Mouse (Mus musculus) CH12.LX (cell line): ENCODE data around the gene Mitf. TPM values are rescaled to one million over a fixed set of nuclear protein-coding genes. Genes with fewer than 3 reads are reported as not detected.

Experiments used
- DNase-seq: peaks from one replicate; pipeline ENCODE4 v3.0.0-alpha.2; 2013; ENCODE audit errors: extremely low read depth
- H3K27ac ChIP-seq: 2 replicates; pipeline ENCODE4 v1.5.1; 2012; ENCODE audit warnings: low read depth, mild to moderate bottlenecking, control low read depth, moderate library complexity; ENCODE audit not compliant: insufficient read depth
- H3K27me3 ChIP-seq: replicated peaks from 2 replicates; pipeline ENCODE3; 2012; ENCODE audit warnings: inconsistent platforms
- H3K36me3 ChIP-seq, 2 experiments: replicated peaks in 1 of 2; 2 replicates each; pipeline versions ENCODE3 to v1.6.1; 2012; ENCODE audit warnings: inconsistent platforms in 1 of 2, low read length in 1 of 2, mild to moderate bottlenecking in 1 of 2, mixed read lengths in 1 of 2, moderate library complexity in 1 of 2; ENCODE audit not compliant: control insufficient read depth in 1 of 2, insufficient read depth in 1 of 2
- H3K4me1 ChIP-seq, 2 experiments: 2 replicates each; pipeline ENCODE4 v1.6.1; 2012; ENCODE audit warnings: inconsistent platforms in 1 of 2, moderate library complexity in 1 of 2; ENCODE audit not compliant: insufficient read depth in 2 of 2, control insufficient read depth in 1 of 2
- H3K4me2 ChIP-seq: 2 replicates; pipeline ENCODE4 v1.6.1; 2012; ENCODE audit warnings: low read depth, mild to moderate bottlenecking, control low read depth; ENCODE audit not compliant: poor library complexity, insufficient read depth, severe bottlenecking
- H3K4me3 ChIP-seq, 3 experiments: fragments of 150-350 bp in 1 of 3; sonication (generic) in 1 of 3; replicated peaks in 1 of 3; 2 replicates each; pipeline versions ENCODE3 to v1.5.1; 2011 to 2012; ENCODE audit warnings: low read depth in 2 of 3, low read length in 2 of 3, mild to moderate bottlenecking in 2 of 3, moderate library complexity in 2 of 3, control low read depth in 1 of 3, improper control_type of control experiment in 1 of 3, inconsistent platforms in 1 of 3, mixed read lengths in 1 of 3; ENCODE audit not compliant: poor library complexity in 1 of 3
- H3K79me2 ChIP-seq: replicated peaks from 2 replicates; pipeline ENCODE4 v1.6.1; 2012; ENCODE audit warnings: mild to moderate bottlenecking, moderate library complexity; ENCODE audit not compliant: control insufficient read depth, poor library complexity, insufficient read depth, severe bottlenecking; ENCODE audit errors: extremely low read depth
- H3K9ac ChIP-seq: 2 replicates; pipeline ENCODE4 v1.6.1; 2012; ENCODE audit warnings: low read depth, mild to moderate bottlenecking, control low read depth, moderate library complexity; ENCODE audit not compliant: insufficient read depth
- H3K9me3 ChIP-seq: replicated peaks from 2 replicates; pipeline ENCODE3; 2012; ENCODE audit warnings: low read length, inconsistent platforms, mixed read lengths
- CHD1 ChIP-seq: IDR thresholded peaks from 2 replicates; pipeline ENCODE4 v1.6.1; 2012; ENCODE audit warnings: low read depth, low read length, improper control_type of control experiment, inconsistent platforms
- CTCF ChIP-seq, 2 experiments: IDR thresholded peaks in 1 of 2; conservative IDR thresholded peaks in 1 of 2; 2 replicates each; pipeline ENCODE4 v1.5.1; 2011 to 2012; ENCODE audit warnings: low read depth in 2 of 2, low read length in 2 of 2, improper control_type of control experiment in 1 of 2, inconsistent platforms in 1 of 2, mild to moderate bottlenecking in 1 of 2, moderate library complexity in 1 of 2
- ELF1 ChIP-seq: IDR thresholded peaks from 2 replicates; pipeline ENCODE4 v1.6.1; 2014; ENCODE audit warnings: low read depth, mild to moderate bottlenecking, inconsistent platforms, low read length, improper control_type of control experiment
- ETS1 ChIP-seq: conservative IDR thresholded peaks from 2 replicates; pipeline ENCODE4 v1.6.1; 2012; ENCODE audit warnings: low read depth, mild to moderate bottlenecking, inconsistent platforms, low read length, improper control_type of control experiment, moderate library complexity
- GABPA ChIP-seq: IDR thresholded peaks from 2 replicates; pipeline ENCODE4 v1.6.1; 2012; ENCODE audit warnings: low read depth, low read length, improper control_type of control experiment, inconsistent platforms; ENCODE audit not compliant: insufficient replicate concordance
- HCFC1 ChIP-seq: IDR thresholded peaks from 2 replicates; pipeline ENCODE4 v1.6.1; 2012; ENCODE audit warnings: low read depth, mild to moderate bottlenecking, inconsistent platforms, low read length, improper control_type of control experiment
- IRF4 ChIP-seq: IDR thresholded peaks from 2 replicates; pipeline ENCODE4 v1.6.1; 2014; ENCODE audit warnings: low read depth, mild to moderate bottlenecking, inconsistent platforms, low read length, improper control_type of control experiment
- JUND ChIP-seq: conservative IDR thresholded peaks from 2 replicates; pipeline ENCODE4 v1.6.1; 2011; ENCODE audit warnings: low read depth, low read length, improper control_type of control experiment
- KAT2A ChIP-seq: IDR thresholded peaks from 2 replicates; pipeline ENCODE4 v1.6.1; 2012; ENCODE audit warnings: low read length, improper control_type of control experiment, inconsistent platforms; ENCODE audit not compliant: insufficient replicate concordance
- MAZ ChIP-seq: IDR thresholded peaks from 2 replicates; pipeline ENCODE4 v1.6.1; 2012; ENCODE audit warnings: low read depth, mild to moderate bottlenecking, inconsistent platforms, low read length, improper control_type of control experiment, moderate library complexity
- MXI1 ChIP-seq: IDR thresholded peaks from 2 replicates; pipeline ENCODE4 v1.6.1; 2011; ENCODE audit warnings: mild to moderate bottlenecking, low read depth, low read length, improper control_type of control experiment
- NELFE ChIP-seq: IDR thresholded peaks from 2 replicates; pipeline ENCODE4 v1.6.1; 2011; ENCODE audit warnings: low read depth, low read length, improper control_type of control experiment
- NRF1 ChIP-seq: IDR thresholded peaks from 2 replicates; pipeline ENCODE4 v1.6.1; 2014; ENCODE audit warnings: low read depth, mild to moderate bottlenecking, inconsistent platforms, low read length, improper control_type of control experiment, moderate library complexity
- PAX5 ChIP-seq: IDR thresholded peaks from 2 replicates; pipeline ENCODE4 v1.6.1; 2012; ENCODE audit warnings: low read length, inconsistent platforms, mixed read lengths
- POLR2A ChIP-seq: IDR thresholded peaks from 2 replicates; pipeline ENCODE4 v1.6.1; 2011; ENCODE audit warnings: low read depth, mild to moderate bottlenecking, improper control_type of control experiment, low read length
- RCOR1 ChIP-seq: conservative IDR thresholded peaks from 2 replicates; pipeline ENCODE4 v1.6.1; 2012; ENCODE audit warnings: low read depth, mild to moderate bottlenecking, inconsistent platforms, low read length, improper control_type of control experiment
- SIN3A ChIP-seq: IDR thresholded peaks from 2 replicates; pipeline ENCODE4 v1.6.1; 2012; ENCODE audit warnings: low read length, improper control_type of control experiment, inconsistent platforms
- SMC3 ChIP-seq: IDR thresholded peaks from 2 replicates; pipeline ENCODE4 v1.6.1; 2011; ENCODE audit warnings: low read depth, low read length, improper control_type of control experiment
- TCF12 ChIP-seq: IDR thresholded peaks from 2 replicates; pipeline ENCODE4 v1.6.1; 2014; ENCODE audit warnings: low read depth, mild to moderate bottlenecking, inconsistent platforms, low read length, improper control_type of control experiment
- USF1 ChIP-seq: IDR thresholded peaks from 2 replicates; pipeline ENCODE4 v1.6.1; 2014; ENCODE audit warnings: low read depth, mild to moderate bottlenecking, inconsistent platforms, low read length, improper control_type of control experiment
- USF2 ChIP-seq: conservative IDR thresholded peaks from 2 replicates; pipeline ENCODE4 v1.6.1; 2011; ENCODE audit warnings: low read depth, low read length, improper control_type of control experiment
- ZC3H11A ChIP-seq: IDR thresholded peaks from 2 replicates; pipeline ENCODE4 v1.6.1; 2012; ENCODE audit warnings: low read depth, mild to moderate bottlenecking, inconsistent platforms, low read length, improper control_type of control experiment
- ZKSCAN1 ChIP-seq: IDR thresholded peaks from 2 replicates; pipeline ENCODE4 v1.6.1; 2012; ENCODE audit warnings: low read depth, inconsistent platforms, low read length, improper control_type of control experiment, borderline replicate concordance
- ZNF384 ChIP-seq: IDR thresholded peaks from 2 replicates; pipeline ENCODE4 v1.6.1; 2012; ENCODE audit warnings: low read depth, low read length, improper control_type of control experiment, inconsistent platforms
- dilution Hi-C: fragments of 300-500 bp; cut with MboI; formaldehyde crosslinking; loops from 2 replicates; pipeline ENCODE4 v1.14.3; 2020; ENCODE audit warnings: low sequenced_read_pairs; ENCODE audit not compliant: extremely low pct_unique_long_range_greater_than_20kb, extremely low pct_ligation_motif_present
- in situ Hi-C: fragments of 300-500 bp; cut with MboI; formaldehyde crosslinking; loops from 3 replicates; pipeline ENCODE4 v1.14.3; 2019; ENCODE audit warnings: low sequenced_read_pairs, low pct_ligation_motif_present, low pct_unique_long_range_greater_than_20kb, mixed read lengths
- polyA plus RNA-seq: library from polyadenylated mRNA; unstranded; fragments of >175 nt; gene quantifications from 2 replicates; pipeline ENCODE4 v1.2.1, GENCODE M21; 2012; ENCODE audit warnings: low read depth; ENCODE audit not compliant: insufficient read length
- total RNA-seq, 2 experiments: library from RNA; depleted of rRNA; stranded (reverse); fragments of 300-350 nt in 1 of 2; fragments of >200 nt in 1 of 2; gene quantifications; 2 replicates each; pipeline ENCODE4 v1.2.3; 2012 to 2014

Mitf gene
- total and polyA plus RNA-seq, 3 experiments: 3.4 to 4.7 (median 3.6) TPM

- TF ChIP-seq USF2 (no peak), CHD1 (no peak), ELF1 (no peak)
- TF ChIP-seq, all 38 proteins: peak for 0
Observed at GRCm38 (mm10) chr6:97782291-97782690, 24.6 kb upstream of the Mitf start (continued).

- TF ChIP-seq KAT2A: no peak
- TF ChIP-seq HCFC1: no peak
- no peak for TF ChIP-seq NRF1
- no peak for TF ChIP-seq ZC3H11A
- no peak for TF ChIP-seq IRF4
- TF ChIP-seq TCF12: no peak
- TF ChIP-seq SMC3: no peak
- TF ChIP-seq NELFE: no peak
- TF ChIP-seq PAX5: no peak
- no peak for TF ChIP-seq ZKSCAN1
- TF ChIP-seq RCOR1: no peak
- TF ChIP-seq CHD1: no peak
- TF ChIP-seq USF1: no peak
- TF ChIP-seq MAZ: no peak
- no peak for TF ChIP-seq JUND
- no peak for TF ChIP-seq GABPA
- no peak for TF ChIP-seq ELF1
- H3K9ac ChIP-seq: no peak overlapping the region
- H3K4me3 ChIP-seq: no peak overlapping the region
- H3K36me3 ChIP-seq: no peaks in the 10 kb centered on the region
- no peak overlapping the region for H3K4me2 ChIP-seq
- H3K9me3 ChIP-seq: no peaks in the 10 kb centered on the region
- no peak overlapping the region for H3K27ac ChIP-seq
- dilution Hi-C loops: no loop called here
- H3K79me2 ChIP-seq: no peaks in the 10 kb centered on the region
- no peak for DNase-seq
- H3K4me1 ChIP-seq: peaks cover 4 to 10% of the 10 kb centered on the region in 2 experiments; a peak in 3 of 4 replicates
- H3K27me3 ChIP-seq: no peaks in the 10 kb centered on the region
- in situ Hi-C loops: no loop called here
Observed at GRCm38 (mm10) chr6:97786871-97787270, 20.0 kb upstream of the Mitf start.

GRCm38 (mm10) chr6:97788361-97788974, 18.4 kb upstream of the Mitf start:
- no peaks in the 10 kb centered on the region for H3K36me3 ChIP-seq
- H3K4me1 ChIP-seq: peaks cover 4 to 10% of the 10 kb centered on the region in 2 experiments; a peak in 3 of 4 replicates
- H3K4me3 ChIP-seq: no peak overlapping the region
- H3K79me2 ChIP-seq: no peaks in the 10 kb centered on the region
- dilution Hi-C loops: no loop called here
- H3K4me2 ChIP-seq: no peak overlapping the region
- TF ChIP-seq ZKSCAN1 (no peak), ELF1 (no peak), SIN3A (no peak), MXI1 (no peak), MAZ (no peak), ZNF384 (no peak), POLR2A (no peak), CTCF (conservative IDR thresholded peaks at IDR 0.05 in 1 of 2, IDR thresholded peaks at IDR 0.05 in 1 of 2; ENCODE audit: low read depth in 2 of 2, low read length in 2 of 2) (no peak), CHD1 (no peak), ETS1 (no peak), GABPA (no peak)
- no peaks in the 10 kb centered on the region for H3K27me3 ChIP-seq
- no peak overlapping the region for H3K27ac ChIP-seq
- no peaks in the 10 kb centered on the region for H3K9me3 ChIP-seq
- in situ Hi-C loops: no loop called here
- no peak for DNase-seq
- H3K9ac ChIP-seq: no peak overlapping the region
